9 mouse cellular contexts compared by ENCODE assay signal in genomic region chr2:5900145-5900544, GRCm38 (mm10). TPM values are rescaled to one million over a fixed set of nuclear protein-coding genes. Genes with fewer than 3 reads are reported as not detected.
DNase-seq lines count a peak whose midpoint lies in the region; ATAC-seq and TF ChIP-seq lines count a peak whose summit lies in the region.
"Had no signal": no experiment of that assay in that cellular context is flagged by ENCODE, and none has a peak within 500 bp of the region (broad histone marks: within the 10 kb centered on the region; RNA-seq: fewer than 3 reads in every experiment).

No protein-coding gene starts in this region.

- no peak overlapping the region for H3K27ac ChIP-seq in left cerebral cortex, adult 2 months
- no peak overlapping the region for H3K27ac ChIP-seq in bone marrow macrophage, adult 2 months (ENCODE audit: insufficient read depth, low read depth, low read length)
- H3K27ac ChIP-seq in midbrain, embryonic 13.5 days, result no peak overlapping the region
- H3K27ac ChIP-seq: heart, embryonic 15.5 days had no signal

- no peak overlapping the region for H3K4me3 ChIP-seq in left cerebral cortex, adult 2 months
- no peak overlapping the region for H3K4me3 ChIP-seq in bone marrow macrophage, adult 2 months (ENCODE audit: insufficient read depth, low read length)
- no peak overlapping the region for H3K4me3 ChIP-seq in midbrain, embryonic 13.5 days (replicated peaks)
- H3K4me3 ChIP-seq: heart, embryonic 15.5 days had no signal

- TF ChIP-seq CTCF in left cerebral cortex, adult 2 months (IDR thresholded peaks at IDR 0.05), result peak; percentile 50
- peak; percentile 15; the same call in 1 of the 2 replicates for TF ChIP-seq CTCF in bone marrow macrophage, adult 2 months (IDR thresholded peaks at IDR 0.05; ENCODE audit: low read depth, low read length)

- no peaks in the 10 kb centered on the region for H3K4me1 ChIP-seq in bone marrow macrophage, adult 2 months (ENCODE audit: control insufficient read depth, insufficient read depth, low read length)
- H3K4me1 ChIP-seq in midbrain, embryonic 13.5 days (replicated peaks), result no peaks in the 10 kb centered on the region

- peaks cover 24% of the 10 kb centered on the region for H3K36me3 ChIP-seq in midbrain, embryonic 13.5 days
- H3K36me3 ChIP-seq: heart, embryonic 15.5 days had no signal

- 54% methylated on average over 5 of the region's 5 CpGs for WGBS in midbrain, embryonic 13.5 days

- H3K9me3 ChIP-seq in midbrain, embryonic 13.5 days, result no peaks in the 10 kb centered on the region
- H3K9me3 ChIP-seq: heart, embryonic 15.5 days had no signal

- no peak for TF ChIP-seq POLR2A in bone marrow macrophage, adult 2 months (IDR thresholded peaks at IDR 0.05; ENCODE audit: borderline replicate concordance, low read depth, low read length)

- intact Hi-C loops in left cerebral cortex, adult 2 months (cut with DNase I), result no loop called here
- intact Hi-C loops in left cerebral cortex, postnatal 36 days (cut with DNase I), result no loop called here

- H3K4me2 ChIP-seq in midbrain, embryonic 13.5 days (replicated peaks), result no peak overlapping the region
- H3K4me2 ChIP-seq: heart, embryonic 15.5 days had no signal

- H3K27me3 ChIP-seq in midbrain, embryonic 13.5 days, result no peaks in the 10 kb centered on the region
- H3K27me3 ChIP-seq: heart, embryonic 15.5 days had no signal

- DNase-seq in adrenal gland, adult (ENCODE audit: inconsistent age in 2 of 2, low spot score in 1 of 2), result peak; percentile 27 to 64
- DNase-seq in adrenal gland, postnatal 25 days, result no peak
- DNase-seq in left cerebral cortex, adult 2 months (ENCODE audit: extremely low spot score in 1 of 2, low spot score in 2 of 2), result no peak
- no peak for DNase-seq in left cerebral cortex, postnatal 36 days (ENCODE audit: low spot score in 2 of 2)
- no peak for DNase-seq in adipocyte (ENCODE audit: low spot score)

- H3K9ac ChIP-seq in midbrain, embryonic 13.5 days (replicated peaks), result no peak overlapping the region
- H3K9ac ChIP-seq: heart, embryonic 15.5 days had no signal

- ATAC-seq in megakaryocyte, adult 5-6 weeks (ENCODE audit: poor library complexity, severe bottlenecking), result peak; percentile 38; the same call in 1 of the 2 replicates
- ATAC-seq in midbrain, embryonic 13.5 days, result no peak

RNA-seq across cellular contexts. Expression of gene Sec61a2, which starts 4.9 kb away (rescaled TPM):
- 41.2 and 55.9 TPM in 2 replicates for total RNA-seq in adrenal gland, postnatal 25 days (2021)
- 100 to 1,000 TPM in 1 of 2 experiments, 10 to 100 TPM in 1; 98.1 to 104 TPM for total RNA-seq in left cerebral cortex, adult 2 months (2021)
- 100 to 1,000 TPM in 1 of 2 experiments, 10 to 100 TPM in 1; 71.9 to 116 TPM for total RNA-seq in left cerebral cortex, postnatal 36 days (2021)
- polyA plus RNA-seq in bone marrow macrophage, adult 2 months (2012; ENCODE audit: insufficient read depth, insufficient read length, missing spikeins), result 20.8 and 24.5 TPM in 2 replicates
- total RNA-seq in megakaryocyte, adult 5-6 weeks (2015), result 11.6 and 12.5 TPM in 2 replicates
- 4.0 and 5.7 TPM in 2 replicates for total RNA-seq in megakaryocyte, adult 5-6 weeks (2017)
- 90.7 and 100 TPM in 2 replicates for polyA plus RNA-seq in midbrain, embryonic 13.5 days (2015; fragmentation: Nextera tagmentation; extraction: Ambion mirVana)

RNA-seq across cellular contexts. Expression of gene Gm13199, which starts 37.4 kb away (rescaled TPM):
- total RNA-seq in adrenal gland, postnatal 25 days (2021), result 0.85 TPM in 1 of 2 replicates, not detected in the other
- total RNA-seq in left cerebral cortex, adult 2 months (2021), result 1 to 10 TPM; 2.4 to 3.2 TPM
- total RNA-seq in left cerebral cortex, postnatal 36 days (2021), result 1 to 10 TPM in 1 of 2 experiments, under 1 TPM in 1; 0.86 to 3.4 TPM
- 1.2 and 2.2 TPM in 2 replicates for polyA plus RNA-seq in bone marrow macrophage, adult 2 months (2012; ENCODE audit: insufficient read depth, insufficient read length, missing spikeins)
- total RNA-seq in megakaryocyte, adult 5-6 weeks (2015), result 0.51 TPM in 1 of 2 replicates, not detected in the other
- total RNA-seq in megakaryocyte, adult 5-6 weeks (2017), result not detected in 2 replicates
- 1.6 and 2.1 TPM in 2 replicates for polyA plus RNA-seq in midbrain, embryonic 13.5 days (2015; fragmentation: Nextera tagmentation; extraction: Ambion mirVana)

RNA-seq across cellular contexts. Expression of gene Dhtkd1, which starts 42.4 kb away (rescaled TPM):
- 15.7 and 16.8 TPM in 2 replicates for total RNA-seq in adrenal gland, postnatal 25 days (2021)
- total RNA-seq in left cerebral cortex, adult 2 months (2021), result 10 to 100 TPM; 10.5 to 13.2 TPM
- total RNA-seq in left cerebral cortex, postnatal 36 days (2021), result 10 to 100 TPM in 1 of 2 experiments, 1 to 10 TPM in 1; 9.0 to 11.0 TPM
- polyA plus RNA-seq in bone marrow macrophage, adult 2 months (2012; ENCODE audit: insufficient read depth, insufficient read length, missing spikeins), result 0.23 and 1.3 TPM in 2 replicates
- total RNA-seq in megakaryocyte, adult 5-6 weeks (2015), result 2.0 TPM in 1 of 2 replicates, not detected in the other
- total RNA-seq in megakaryocyte, adult 5-6 weeks (2017), result 0.24 TPM in 1 of 2 replicates, not detected in the other
- 6.0 and 6.8 TPM in 2 replicates for polyA plus RNA-seq in midbrain, embryonic 13.5 days (2015; fragmentation: Nextera tagmentation; extraction: Ambion mirVana)

RNA-seq across cellular contexts. Expression of gene Upf2, which starts 51.1 kb away (rescaled TPM):
- total RNA-seq in adrenal gland, postnatal 25 days (2021), result 28.6 and 30.2 TPM in 2 replicates
- 10 to 100 TPM; 43.9 to 44.1 TPM for total RNA-seq in left cerebral cortex, adult 2 months (2021)
- 10 to 100 TPM; 30.1 to 41.9 TPM for total RNA-seq in left cerebral cortex, postnatal 36 days (2021)
- 19.6 and 22.4 TPM in 2 replicates for polyA plus RNA-seq in bone marrow macrophage, adult 2 months (2012; ENCODE audit: insufficient read depth, insufficient read length, missing spikeins)
- 28.9 and 29.6 TPM in 2 replicates for total RNA-seq in megakaryocyte, adult 5-6 weeks (2015)
- total RNA-seq in megakaryocyte, adult 5-6 weeks (2017), result 27.6 and 32.9 TPM in 2 replicates
- 10.4 and 10.7 TPM in 2 replicates for polyA plus RNA-seq in midbrain, embryonic 13.5 days (2015; fragmentation: Nextera tagmentation; extraction: Ambion mirVana)

RNA-seq across cellular contexts. Expression of gene Cdc123, which starts 55.2 kb away (rescaled TPM):
- 129 and 133 TPM in 2 replicates for total RNA-seq in adrenal gland, postnatal 25 days (2021)
- total RNA-seq in left cerebral cortex, adult 2 months (2021), result 100 to 1,000 TPM; 148 to 155 TPM
- total RNA-seq in left cerebral cortex, postnatal 36 days (2021), result 100 to 1,000 TPM; 139 to 167 TPM
- 102 and 103 TPM in 2 replicates for polyA plus RNA-seq in bone marrow macrophage, adult 2 months (2012; ENCODE audit: insufficient read depth, insufficient read length, missing spikeins)
- total RNA-seq in megakaryocyte, adult 5-6 weeks (2015), result 91.2 and 110 TPM in 2 replicates
- total RNA-seq in megakaryocyte, adult 5-6 weeks (2017), result 80.7 and 85.0 TPM in 2 replicates
- 355 and 364 TPM in 2 replicates for polyA plus RNA-seq in midbrain, embryonic 13.5 days (2015; fragmentation: Nextera tagmentation; extraction: Ambion mirVana)

Comparison
In these comparisons a context has a peak if more than half of its experiments do, and no peak if none do; other contexts are left out.
1. DNase-seq: peak in adrenal gland, adult (2 of 2); none in adrenal gland, postnatal 25 days (single experiment), left cerebral cortex, adult 2 months (0 of 2), left cerebral cortex, postnatal 36 days (0 of 2) and adipocyte (single experiment).